Mouse (Mus musculus): Measurements from ENCODE around the gene Zc2hc1b.

Gene Zc2hc1b

GRCm38 (mm10) chr10:13112849-13113248 is 65.0 kb downstream of the Zc2hc1b start:
- no peak for DNase-seq

- DNase-seq = no peak
Measured at GRCm38 (mm10) chr10:13109781-13110180, 68.0 kb downstream of the Zc2hc1b start.

- no peak for DNase-seq
Measured at GRCm38 (mm10) chr10:13108847-13109246, 69.0 kb downstream of the Zc2hc1b start.

- peak; percentile 47 for DNase-seq
Measured at GRCm38 (mm10) chr10:13108021-13108548, 69.7 kb downstream of the Zc2hc1b start.

- DNase-seq = no peak
Measured at GRCm38 (mm10) chr10:13106909-13107624, 70.8 kb downstream of the Zc2hc1b start.

- DNase-seq = no peak
Measured at GRCm38 (mm10) chr10:13103838-13104237, 74.0 kb downstream of the Zc2hc1b start.

GRCm38 (mm10) chr10:13102360-13102759 is 75.5 kb downstream of the Zc2hc1b start:
- DNase-seq = no peak

- no peak for DNase-seq
Measured at GRCm38 (mm10) chr10:13100061-13100648, 77.7 kb downstream of the Zc2hc1b start.
